Mouse (Mus musculus): ENCODE data around the gene Eefsec. TPM values are rescaled to one million over a fixed set of nuclear protein-coding genes. Genes with fewer than 3 reads are reported as not detected.

Gene Eefsec
- polyA plus RNA-seq, 1 experiment from 2014 or later = 22.8 TPM

Other genes starting within 250 kb of the Eefsec start
- gene Dnajb8, start 224.3 kb downstream of the Eefsec start, polyA plus RNA-seq (2015; fragmentation: Nextera tagmentation; extraction: Ambion mirVana) = not detected in 2 replicates
- gene Ruvbl1, start 18.9 kb upstream of the Eefsec start, polyA plus RNA-seq (2015; fragmentation: Nextera tagmentation; extraction: Ambion mirVana) = 113 and 122 TPM in 2 replicates
- 113 and 132 TPM in 2 replicates for gene Sec61a1, start 72.4 kb upstream of the Eefsec start, polyA plus RNA-seq (2015; fragmentation: Nextera tagmentation; extraction: Ambion mirVana)
- 1.1 and 1.6 TPM in 2 replicates for gene Kbtbd12, start 191.4 kb upstream of the Eefsec start, polyA plus RNA-seq (2015; fragmentation: Nextera tagmentation; extraction: Ambion mirVana)